30 mouse cellular contexts compared by ENCODE assay signal in the genomic region with DNA sequence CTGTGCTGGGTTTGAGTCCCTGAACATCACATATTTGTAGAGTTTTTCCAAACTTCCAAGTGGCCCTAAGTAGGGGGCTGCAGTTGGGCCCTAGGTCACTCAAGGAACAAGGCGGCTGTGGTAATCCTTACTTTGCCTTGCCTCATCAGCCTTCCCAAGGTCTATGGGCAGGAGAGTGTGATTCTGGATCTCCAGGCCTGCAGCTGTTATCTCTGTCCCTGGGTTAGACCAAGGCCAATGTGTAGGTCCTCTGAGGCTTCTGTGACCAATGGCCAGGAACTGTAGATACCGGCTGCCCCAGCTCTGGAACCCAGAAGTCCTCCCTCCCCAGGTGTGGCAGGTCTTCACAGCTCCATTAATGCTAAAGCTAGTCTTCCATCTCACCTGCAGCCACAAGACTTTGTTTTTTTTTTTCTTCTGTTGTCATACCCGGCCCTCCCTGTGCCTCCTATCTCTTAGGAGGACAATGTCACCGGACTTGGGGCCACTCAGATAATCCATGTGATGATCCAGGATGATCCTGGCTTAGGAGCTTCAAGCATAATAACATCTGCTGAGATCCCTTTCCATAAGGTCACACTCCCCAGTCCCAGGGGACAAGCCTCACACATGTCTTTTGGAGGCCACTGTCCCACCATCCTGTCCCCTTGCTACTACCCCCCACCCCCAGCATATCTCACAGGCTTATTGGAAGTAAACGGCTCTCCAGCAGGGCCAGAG. TPM values are rescaled to one million over a fixed set of nuclear protein-coding genes. Genes with fewer than 3 reads are reported as not detected.
"Had no signal": no experiment of that assay in that cellular context is flagged by ENCODE, and none has a peak within 500 bp of the region (broad histone marks: within the 10 kb centered on the region; RNA-seq: fewer than 3 reads in every experiment).

No protein-coding gene starts in this region.

- DNase-seq: gastrocnemius, postnatal 14 days; gastrocnemius, postnatal 36 days; heart, adult 11 months; heart, adult 2 months; heart, postnatal 14 days; heart, postnatal 36 days; kidney, adult 11 months; kidney, adult 2 months; kidney, adult 9 months; kidney, postnatal 14 days; kidney, postnatal 36 days; liver; liver, embryonic 13.5 days had no signal

- H3K4me3 ChIP-seq: heart, adult 2 months; heart, embryonic 13.5 days; heart, embryonic 15.5 days; hindbrain, embryonic 13.5 days; hindbrain, embryonic 15.5 days; kidney, embryonic 15.5 days; layer of hippocampus, adult 2 months; left cerebral cortex, adult 2 months; limb, embryonic 10.5 days; limb, embryonic 12.5 days; liver, embryonic 13.5 days had no signal

- H3K27ac ChIP-seq: heart, adult 2 months; heart, embryonic 13.5 days; heart, embryonic 15.5 days; hindbrain, embryonic 13.5 days; hindbrain, embryonic 15.5 days; hindbrain, postnatal 0 days; kidney, embryonic 15.5 days; kidney, postnatal 0 days; left cerebral cortex, adult 2 months; limb, embryonic 10.5 days; limb, embryonic 12.5 days; liver, embryonic 13.5 days had no signal

RNA-seq across cellular contexts. Expression of gene Tekt4, which starts 2.0 kb away (rescaled TPM):
- total RNA-seq: gastrocnemius, adult 8-10 months; gastrocnemius, postnatal 14 days; gastrocnemius, postnatal 36 days; heart, adult 2 months; hematopoietic stem cell, adult 5-6 weeks had no signal
- polyA plus RNA-seq: intestine, embryonic 16.5 days; kidney, embryonic 15.5 days; kidney, postnatal 0 days; limb, embryonic 10.5 days; limb, embryonic 12.5 days; liver, embryonic 11.5 days; liver, embryonic 13.5 days had no signal

RNA-seq across cellular contexts. Expression of gene Sstr5, which starts 44.7 kb away (rescaled TPM):
- total RNA-seq: gastrocnemius, adult 8-10 months; gastrocnemius, postnatal 14 days; gastrocnemius, postnatal 36 days; heart, adult 2 months; heart, postnatal 14 days; heart, postnatal 36 days; hematopoietic stem cell, adult 5-6 weeks had no signal
- polyA plus RNA-seq: gonadal fat pad, adult 2 months; heart, adult 2 months; heart, postnatal 0 days; kidney, adult 2 months; kidney, embryonic 15.5 days; kidney, postnatal 0 days; liver, embryonic 11.5 days; liver, embryonic 13.5 days had no signal
